Mouse (Mus musculus) heart, embryonic 13.5 days (tissue): ENCODE results near the gene Hist1h3d. TPM values are rescaled to one million over a fixed set of nuclear protein-coding genes. Genes with fewer than 3 reads are reported as not detected.
"Not testable (repeated sequence)": the region's sequence is repeated elsewhere in the genome, so short reads cannot be mapped to it uniquely, and the experiment has no call there.

Experiments
- ATAC-seq: fragments of 200-750 bp; cut with Nextera tagmentation; 2 replicates; pipeline ENCODE4 v1.8.0; 2017; ENCODE audit warnings: moderate TSS enrichment; ENCODE audit not compliant: insufficient number of reproducible peaks, low FRiP score, low TSS enrichment; ENCODE audit errors: extremely low read depth
- H3K27ac ChIP-seq: fragments of 300-500 bp; sonication (generic); replicated peaks from 2 replicates; pipeline ENCODE4 v1.5.1; 2015; ENCODE audit warnings: moderate library complexity, mild to moderate bottlenecking, inconsistent platforms
- H3K27me3 ChIP-seq: fragments of 300-500 bp; sonication (generic); replicated peaks from 2 replicates; pipeline ENCODE4 v1.6.1; 2015; ENCODE audit warnings: mild to moderate bottlenecking, inconsistent platforms
- H3K36me3 ChIP-seq: fragments of 300-500 bp; sonication (generic); 2 replicates; pipeline ENCODE4 v1.6.1; 2015; ENCODE audit warnings: mild to moderate bottlenecking, inconsistent platforms
- H3K4me1 ChIP-seq: fragments of 300-500 bp; sonication (generic); 2 replicates; pipeline ENCODE4 v1.6.1; 2015; ENCODE audit warnings: inconsistent platforms
- H3K4me2 ChIP-seq: fragments of 300-500 bp; sonication (generic); 2 replicates; pipeline ENCODE4 v1.6.1; 2015; ENCODE audit warnings: inconsistent platforms, mild to moderate bottlenecking, moderate library complexity
- H3K4me3 ChIP-seq: fragments of 300-500 bp; sonication (generic); 2 replicates; pipeline ENCODE4 v1.5.1; 2015; ENCODE audit warnings: moderate library complexity, mild to moderate bottlenecking, inconsistent platforms
- H3K9ac ChIP-seq: fragments of 300-500 bp; sonication (generic); 2 replicates; pipeline ENCODE4 v1.6.1; 2015; ENCODE audit warnings: inconsistent platforms, mild to moderate bottlenecking, moderate library complexity
- H3K9me3 ChIP-seq: fragments of 300-500 bp; sonication (generic); 2 replicates; pipeline ENCODE4 v1.6.1; 2016; ENCODE audit warnings: inconsistent platforms
- WGBS: fragments of 180-500 bp; shearing (Covaris S2); methylation state at CpG from one replicate; pipeline ENCODE4 v1.1.7; 2015; ENCODE audit warnings: mixed read lengths; 5-methylcytosine and 5-hydroxymethylcytosine counted together
- polyA plus RNA-seq: library from polyadenylated mRNA; unstranded; fragments of >200 nt; fragmentation: Nextera tagmentation; extraction: Ambion mirVana; gene quantifications from 2 replicates; pipeline ENCODE4 v1.2.1, GENCODE M21; 2015

Hist1h3d gene
- 2.4 TPM in 2 replicates for polyA plus RNA-seq

- Histone ChIP-seq H3K4me3 (peak within 1 kb of the TSS; percentile 57), H3K9me3 (no peaks in the 10 kb centered on the region), H3K4me2 (peak within 1 kb of the TSS; percentile 80), H3K4me1 (peaks cover 36% of the 10 kb centered on the region), H3K36me3 (no peaks in the 10 kb centered on the region), H3K27ac (peak within 1 kb of the TSS; percentile 84), H3K27me3 (no peaks in the 10 kb centered on the region), H3K9ac (peak within 1 kb of the TSS; percentile 87)
- 3% methylated on average over 18 of the region's 18 CpGs for WGBS
- no peak for ATAC-seq
Observed at GRCm38 (mm10) chr13:23575271-23575851, at the start of gene Hist1h3d. Gene Hist1h3d, plus strand, starts transcription at chr13:23575763.

GRCm38 (mm10) chr13:23525901-23526300 is 49.7 kb upstream of the Hist1h3d start:
- Histone ChIP-seq H3K9me3 (no peaks in the 10 kb centered on the region), H3K9ac (peak overlapping the region; percentile 78), H3K4me2 (peak overlapping the region; percentile 71), H3K27me3 (no peaks in the 10 kb centered on the region), H3K4me3 (peak overlapping the region; percentile 56), H3K4me1 (peaks cover 30% of the 10 kb centered on the region), H3K36me3 (no peaks in the 10 kb centered on the region), H3K27ac (no peak overlapping the region)
- no peak for ATAC-seq
- WGBS: 2% methylated on average over 10 of the region's 10 CpGs

GRCm38 (mm10) chr13:23526312-23526711 is 49.3 kb upstream of the Hist1h3d start:
- Histone ChIP-seq H3K4me3 (peak overlapping the region; percentile 56), H3K9ac (peak overlapping the region; percentile 78), H3K36me3 (no peaks in the 10 kb centered on the region), H3K27me3 (no peaks in the 10 kb centered on the region), H3K4me1 (peaks cover 26% of the 10 kb centered on the region), H3K4me2 (peak overlapping the region; percentile 71), H3K27ac (peak overlapping the region; percentile 63; the same call in 1 of the 2 replicates), H3K9me3 (no peaks in the 10 kb centered on the region)
- no peak for ATAC-seq
- under 1% methylated on average over 17 of the region's 17 CpGs for WGBS

- no peak for ATAC-seq
- Histone ChIP-seq H3K4me1 (peaks cover 38% of the 10 kb centered on the region), H3K36me3 (no peaks in the 10 kb centered on the region), H3K9me3 (no peaks in the 10 kb centered on the region), H3K4me2 (peak overlapping the region; percentile 81), H3K9ac (peak overlapping the region; percentile 70), H3K27me3 (no peaks in the 10 kb centered on the region), H3K27ac (peak overlapping the region; percentile 99), H3K4me3 (no peak overlapping the region)
- WGBS: 84% methylated on average over 5 of the region's 5 CpGs
Observed at GRCm38 (mm10) chr13:23529005-23529404, 46.6 kb upstream of the Hist1h3d start.

- Histone ChIP-seq H3K9me3 (no peaks in the 10 kb centered on the region), H3K27ac (peak overlapping the region; percentile 99), H3K4me1 (peaks cover 43% of the 10 kb centered on the region), H3K4me3 (peak overlapping the region; percentile 70), H3K9ac (peak overlapping the region; percentile 92), H3K27me3 (no peaks in the 10 kb centered on the region), H3K36me3 (no peaks in the 10 kb centered on the region), H3K4me2 (peak overlapping the region; percentile 81)
- WGBS: 12% methylated on average over 2 of the region's 2 CpGs
- ATAC-seq: no peak
Observed at GRCm38 (mm10) chr13:23529480-23530165, 45.9 kb upstream of the Hist1h3d start.

GRCm38 (mm10) chr13:23530181-23530900 is 45.2 kb upstream of the Hist1h3d start:
- WGBS: under 1% methylated on average over 20 of the region's 20 CpGs
- H3K27me3 ChIP-seq: no peaks in the 10 kb centered on the region
- peak overlapping the region; percentile 99 for H3K27ac ChIP-seq
- H3K4me3 ChIP-seq: peak overlapping the region; percentile 70
- no peak for ATAC-seq
- H3K36me3 ChIP-seq: no peaks in the 10 kb centered on the region
- H3K9ac ChIP-seq: peak overlapping the region; percentile 92
- H3K4me2 ChIP-seq: peak overlapping the region; percentile 81
- H3K9me3 ChIP-seq: no peaks in the 10 kb centered on the region
- H3K4me1 ChIP-seq: peaks cover 43% of the 10 kb centered on the region

- Histone ChIP-seq H3K4me1 (peaks cover 45% of the 10 kb centered on the region), H3K27me3 (no peaks in the 10 kb centered on the region), H3K9me3 (no peaks in the 10 kb centered on the region), H3K27ac (peak within 1 kb of the TSS; percentile 99), H3K9ac (peak within 1 kb of the TSS; percentile 92), H3K36me3 (no peaks in the 10 kb centered on the region), H3K4me3 (peak within 1 kb of the TSS; percentile 70), H3K4me2 (peak within 1 kb of the TSS; percentile 81)
- under 1% methylated on average over 62 of the region's 70 CpGs for WGBS
- ATAC-seq: peak; percentile 77
Observed at GRCm38 (mm10) chr13:23530901-23531875, 44.4 kb upstream of the Hist1h3d start, which contains the start of gene Hist1h4h. Gene Hist1h4h, plus strand, starts transcription at chr13:23531050.

- H3K4me1 ChIP-seq: peaks cover 49% of the 10 kb centered on the region
- no peak for ATAC-seq
- no peaks in the 10 kb centered on the region for H3K36me3 ChIP-seq
- WGBS: 25% methylated on average over 9 of the region's 9 CpGs
- no peaks in the 10 kb centered on the region for H3K27me3 ChIP-seq
- H3K4me2 ChIP-seq: peak overlapping the region; percentile 81
- H3K4me3 ChIP-seq: peak overlapping the region; percentile 70
- H3K9ac ChIP-seq: peak overlapping the region; percentile 92
- H3K27ac ChIP-seq: peak overlapping the region; percentile 99
- H3K9me3 ChIP-seq: no peaks in the 10 kb centered on the region
Observed at GRCm38 (mm10) chr13:23532262-23533075, 43.1 kb upstream of the Hist1h3d start.

- Histone ChIP-seq H3K27ac (peak within 1 kb of the TSS; percentile 99), H3K4me2 (peak within 1 kb of the TSS; percentile 81), H3K9ac (peak within 1 kb of the TSS; percentile 84), H3K4me3 (peak within 1 kb of the TSS; percentile 70), H3K4me1 (peaks cover 47% of the 10 kb centered on the region)
- WGBS: 1% methylated on average over 29 of the region's 53 CpGs
- H3K9me3 ChIP-seq, H3K27me3 ChIP-seq, H3K36me3 ChIP-seq, ATAC-seq: not testable (repeated sequence)
Observed at GRCm38 (mm10) chr13:23533560-23534367, 41.8 kb upstream of the Hist1h3d start, which contains the start of gene Hist1h2af. Gene Hist1h2af, plus strand, starts transcription at chr13:23533906.
